Mouse (Mus musculus) kidney, adult 8-10 months (tissue): ENCODE measurements around the gene Angpt4.
A peak's percentile ranks its signal among the peaks of the same experiment; 100 is the strongest.

Experiments used
- DNase-seq, 2 experiments: peaks; one replicate each; pipeline ENCODE4 v3.0.0; 2022

Gene Angpt4

DNA sequence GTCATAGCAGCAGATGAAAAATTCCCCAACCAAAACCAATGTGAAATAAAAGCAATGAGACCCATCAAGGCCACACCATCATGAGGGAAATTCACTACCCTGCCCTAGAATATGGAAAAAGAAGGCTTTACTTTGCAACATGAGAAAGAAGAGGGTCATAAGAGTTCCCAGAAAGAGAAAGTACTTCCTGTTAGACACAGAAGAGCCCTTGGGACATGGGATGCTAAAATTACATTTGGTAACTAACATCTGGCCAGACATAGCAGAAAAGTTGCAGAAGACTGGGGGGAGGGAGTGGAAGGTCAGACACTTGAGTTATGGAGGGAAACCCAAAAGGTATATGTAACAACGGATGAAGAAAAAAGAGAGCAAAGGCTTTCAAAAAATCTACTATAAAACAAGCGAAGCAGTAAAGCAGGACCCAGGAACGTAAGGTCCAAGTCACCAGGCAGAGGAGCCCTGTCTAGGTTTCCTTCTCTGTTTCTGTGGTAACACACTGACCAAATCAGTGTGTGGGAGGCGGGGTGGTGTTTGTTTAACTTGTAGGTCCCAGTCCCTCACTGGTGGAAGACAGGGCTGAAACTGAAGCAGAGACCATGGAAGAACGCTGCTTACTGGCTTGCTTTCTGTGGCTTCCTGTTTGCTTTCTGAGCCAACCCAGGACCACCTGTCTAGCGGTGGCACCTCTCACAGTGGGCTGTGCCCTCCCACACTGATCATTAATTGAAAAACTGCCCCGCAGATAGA, 74.6 kb downstream of the Angpt4 start:
- no peak for DNase-seq

DNA sequence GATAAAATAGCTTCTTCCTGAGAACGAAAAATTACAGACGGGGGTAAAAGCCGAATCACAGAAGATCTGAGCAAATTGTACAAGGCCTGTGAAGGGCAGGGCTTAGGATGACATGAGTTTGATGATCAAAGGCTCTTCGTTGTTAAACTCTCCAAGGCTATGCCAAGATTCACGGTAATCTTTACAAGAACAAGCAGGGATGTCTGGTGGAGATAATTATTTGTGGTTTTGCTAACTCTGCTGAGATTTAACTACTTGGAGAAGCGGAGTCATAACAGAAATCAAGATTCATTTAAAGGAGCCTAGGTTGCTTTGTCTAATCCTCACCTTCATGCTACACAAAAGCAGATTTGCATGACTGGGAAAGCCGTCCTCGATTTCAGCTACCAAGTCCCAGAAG, 75.9 kb downstream of the Angpt4 start:
- no peak for DNase-seq

DNA sequence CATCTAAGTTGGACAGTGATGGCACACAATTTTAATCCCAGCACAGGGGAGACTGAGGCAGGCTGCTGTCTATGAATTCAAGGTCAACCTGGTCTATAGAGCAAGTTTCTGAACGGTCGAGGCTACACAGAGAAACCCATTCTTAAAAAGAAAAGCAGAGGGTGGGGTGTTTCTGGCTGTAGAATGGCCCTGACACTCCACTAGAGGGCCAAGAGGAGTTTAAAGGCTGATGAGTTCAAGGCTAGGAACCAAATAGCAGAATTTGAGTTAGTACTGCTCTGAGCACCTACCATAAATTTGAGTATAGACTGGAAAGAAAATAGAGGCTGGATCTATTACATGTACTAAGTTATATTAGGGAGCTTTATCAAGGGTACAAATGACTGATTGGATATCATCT, 78.0 kb downstream of the Angpt4 start:
- no peak for DNase-seq

GRCm38 (mm10) chr2:151990985-151991394, 80.0 kb downstream of the Angpt4 start:
- DNase-seq: no peak

DNA sequence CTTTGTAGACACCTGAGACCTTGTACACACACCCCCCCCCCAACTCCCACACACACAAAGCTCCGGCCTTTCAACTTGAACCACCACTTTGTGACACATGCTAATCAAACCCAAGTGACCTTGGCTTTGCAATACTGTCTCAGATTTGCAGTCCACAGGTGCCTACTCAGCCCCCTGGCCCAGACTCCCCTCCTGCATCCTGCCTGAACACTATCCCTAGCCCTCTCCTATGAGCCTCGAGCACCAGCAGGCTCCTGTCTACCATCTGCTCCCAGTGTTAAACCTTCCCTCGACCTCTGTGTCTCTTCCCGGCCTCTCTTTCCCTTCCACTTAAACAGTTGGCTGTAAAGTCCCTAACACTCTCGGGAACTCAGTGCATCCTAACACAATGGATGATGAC, 80.4 kb downstream of the Angpt4 start:
- DNase-seq: no peak

- peak; percentile 63 to 86 for DNase-seq
Observed at GRCm38 (mm10) chr2:151994350-151995122, 83.5 kb downstream of the Angpt4 start.
